Mouse (Mus musculus): ENCODE measurements around the gene Gm26938. TPM values are rescaled to one million over a fixed set of nuclear protein-coding genes. Genes with fewer than 3 reads are reported as not detected.
A peak's percentile ranks its signal among the peaks of the same experiment; 100 is the strongest.

The Gm26938 gene
- polyA plus RNA-seq, 1 experiment from 2014 or later, result not detected

DNA sequence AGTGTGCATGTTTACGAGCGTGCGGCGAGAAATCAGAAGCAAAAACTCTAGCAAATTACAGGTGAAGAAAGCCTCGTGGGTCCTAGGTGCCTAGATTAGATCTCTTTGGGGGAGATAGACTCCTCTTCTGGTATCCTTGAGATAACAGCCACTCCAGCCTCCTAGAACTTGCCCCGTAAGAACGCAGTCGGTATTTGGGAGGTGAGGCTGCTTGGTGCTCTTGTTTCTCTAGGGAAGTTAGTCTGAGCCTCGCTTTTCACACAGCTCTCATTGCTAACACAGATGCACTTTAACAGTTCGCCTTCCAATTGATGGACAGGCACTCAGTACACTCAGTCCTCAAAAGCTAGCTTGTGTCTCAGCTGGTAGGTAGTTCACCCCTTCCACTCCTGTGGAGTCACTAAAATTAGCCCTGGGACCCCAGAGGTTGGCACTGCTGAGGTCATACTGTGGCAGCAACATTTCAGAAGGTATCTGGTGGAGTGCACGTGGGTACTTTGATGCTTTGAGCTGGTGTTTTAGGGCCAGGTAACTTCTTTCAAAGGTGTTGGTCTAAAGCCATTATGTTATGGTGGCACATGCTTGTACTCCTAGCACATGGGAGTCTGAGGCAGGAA is 33.9 kb downstream of the Gm26938 start:
- Histone ChIP-seq H3K9me3 (no peaks in the 10 kb centered on the region), H3K27me3 (peaks cover 7% of the 10 kb centered on the region; the same call in 1 of the 2 replicates), H3K36me3 (no peaks in the 10 kb centered on the region), H3K27ac (replicated peaks) (no peak overlapping the region), H3K4me3 (peak overlapping the region; percentile 80), H3K4me2 (peak overlapping the region; percentile 99), H3K4me1 (replicated peaks) (peaks cover 53% of the 10 kb centered on the region), H3K9ac (peak overlapping the region; percentile 77)
- no peak for ATAC-seq (ENCODE audit: low read depth)
- WGBS, result 22% methylated on average over 11 of the region's 11 CpGs

GRCm38 (mm10) chr5:139791227-139792158 is 34.7 kb downstream of the Gm26938 start, which contains the start of gene Mafk:
Gene Mafk (plus strand): TSS chr5:139791513.
- WGBS, result under 1% methylated on average over 89 of the region's 92 CpGs
- H3K36me3 ChIP-seq, result no peaks in the 10 kb centered on the region
- H3K27me3 ChIP-seq, result peaks cover 7% of the 10 kb centered on the region; the same call in 1 of the 2 replicates
- H3K9ac ChIP-seq, result peak within 1 kb of the TSS; percentile 77
- H3K27ac ChIP-seq (replicated peaks), result no peak within 1 kb of the TSS; the same call in 1 of the 2 replicates
- H3K4me1 ChIP-seq (replicated peaks), result peaks cover 46% of the 10 kb centered on the region
- peak; percentile 88 for ATAC-seq (ENCODE audit: low read depth)
- H3K9me3 ChIP-seq, result no peaks in the 10 kb centered on the region
- H3K4me2 ChIP-seq, result peak within 1 kb of the TSS; percentile 99
- peak within 1 kb of the TSS; percentile 80 for H3K4me3 ChIP-seq

DNA sequence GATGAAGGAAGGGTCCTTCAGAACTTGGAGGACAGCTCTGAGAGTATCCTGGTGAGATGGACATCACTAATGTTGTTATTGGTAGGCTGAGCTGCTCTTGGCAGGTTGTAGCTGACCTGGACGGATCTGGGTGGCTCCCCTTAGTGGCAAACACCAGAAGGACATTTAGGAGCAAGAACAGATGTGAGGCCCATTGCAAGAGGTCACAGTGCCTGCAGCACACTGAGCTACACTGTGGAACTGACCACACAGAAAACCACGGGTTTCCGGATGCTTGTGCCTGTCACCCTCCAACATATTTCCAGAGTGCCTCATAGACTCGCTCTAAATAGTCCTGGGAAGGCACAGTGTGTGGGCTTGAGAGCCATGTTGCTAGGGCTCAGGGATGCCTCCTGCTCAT is 36.7 kb downstream of the Gm26938 start:
- Histone ChIP-seq H3K4me3 (no peak overlapping the region), H3K4me1 (replicated peaks) (peaks cover 26% of the 10 kb centered on the region), H3K9me3 (no peaks in the 10 kb centered on the region), H3K9ac (no peak overlapping the region), H3K36me3 (no peaks in the 10 kb centered on the region), H3K4me2 (no peak overlapping the region), H3K27ac (replicated peaks) (no peak overlapping the region), H3K27me3 (no peaks in the 10 kb centered on the region)
- no peak for ATAC-seq (ENCODE audit: low read depth)
- WGBS, result 60% methylated on average over 4 of the region's 4 CpGs

DNA sequence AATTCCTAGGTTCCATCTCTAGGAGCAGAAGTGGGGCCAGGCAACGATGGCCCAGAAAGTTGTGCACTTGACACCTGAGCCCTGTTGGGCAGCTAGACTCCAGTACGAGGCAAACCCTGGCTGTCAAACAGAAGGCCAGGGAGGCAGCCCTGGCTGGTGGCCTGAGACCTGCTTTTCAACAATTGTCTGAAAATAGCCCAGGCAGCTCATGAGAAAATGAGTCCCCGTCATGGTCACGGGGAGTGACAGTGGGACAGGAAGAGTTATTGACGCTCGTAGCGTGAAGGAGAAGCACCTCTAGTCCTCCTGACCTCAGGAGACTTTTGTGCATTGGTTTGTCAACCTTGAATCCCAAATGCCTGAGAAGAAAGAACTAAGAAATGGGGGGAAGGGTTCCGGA is 44.8 kb downstream of the Gm26938 start:
- no peak overlapping the region for H3K27ac ChIP-seq (replicated peaks)
- H3K4me1 ChIP-seq (replicated peaks), result no peaks in the 10 kb centered on the region
- no peaks in the 10 kb centered on the region for H3K27me3 ChIP-seq
- no peak overlapping the region for H3K4me3 ChIP-seq
- no peaks in the 10 kb centered on the region for H3K36me3 ChIP-seq
- H3K9ac ChIP-seq, result no peak overlapping the region
- no peak for ATAC-seq (ENCODE audit: low read depth)
- no peak overlapping the region for H3K4me2 ChIP-seq
- 83% methylated on average over 8 of the region's 8 CpGs for WGBS
- H3K9me3 ChIP-seq, result no peaks in the 10 kb centered on the region

- Histone ChIP-seq H3K4me3 (no peak overlapping the region), H3K4me1 (replicated peaks) (peaks cover 13% of the 10 kb centered on the region), H3K27me3 (no peaks in the 10 kb centered on the region), H3K9me3 (no peaks in the 10 kb centered on the region), H3K36me3 (peaks cover 20% of the 10 kb centered on the region), H3K27ac (replicated peaks) (no peak overlapping the region), H3K4me2 (no peak overlapping the region), H3K9ac (no peak overlapping the region)
- 83% methylated on average over 5 of the region's 5 CpGs for WGBS
- no peak for ATAC-seq (ENCODE audit: low read depth)
Measured at GRCm38 (mm10) chr5:139776966-139777365, 49.2 kb downstream of the Gm26938 start.

- ATAC-seq (ENCODE audit: low read depth), result peak; percentile 93
- Histone ChIP-seq H3K36me3 (peaks cover 36% of the 10 kb centered on the region), H3K4me3 (peak within 1 kb of the TSS; percentile 98), H3K4me2 (peak within 1 kb of the TSS; percentile 95), H3K27ac (replicated peaks) (peak within 1 kb of the TSS; percentile 72), H3K27me3 (no peaks in the 10 kb centered on the region), H3K9me3 (no peaks in the 10 kb centered on the region), H3K9ac (peak within 1 kb of the TSS; percentile 93), H3K4me1 (replicated peaks) (peaks cover 13% of the 10 kb centered on the region)
- WGBS, result under 1% methylated on average over 55 of the region's 55 CpGs
Measured at GRCm38 (mm10) chr5:139775216-139775926, 50.8 kb downstream of the Gm26938 start, which contains the start of gene Ints1. Gene Ints1 (minus strand): TSS chr5:139775674.

- Histone ChIP-seq H3K36me3 (peaks cover 100% of the 10 kb centered on the region), H3K4me1 (replicated peaks) (no peaks in the 10 kb centered on the region), H3K27me3 (no peaks in the 10 kb centered on the region), H3K9ac (no peak overlapping the region), H3K27ac (replicated peaks) (no peak overlapping the region), H3K4me3 (no peak overlapping the region), H3K4me2 (no peak overlapping the region), H3K9me3 (no peaks in the 10 kb centered on the region)
- 94% methylated on average over 8 of the region's 8 CpGs for WGBS
- no peak for ATAC-seq (ENCODE audit: low read depth)
Measured at GRCm38 (mm10) chr5:139768216-139768615, 58.0 kb downstream of the Gm26938 start.

GRCm38 (mm10) chr5:139764296-139764695 is 61.9 kb downstream of the Gm26938 start:
- peak; percentile 36; the same call in 1 of the 2 replicates for ATAC-seq (ENCODE audit: low read depth)
- no peaks in the 10 kb centered on the region for H3K4me1 ChIP-seq (replicated peaks)
- WGBS, result 75% methylated on average over 11 of the region's 11 CpGs

GRCm38 (mm10) chr5:139758096-139758495 is 68.1 kb downstream of the Gm26938 start:
- ATAC-seq (ENCODE audit: low read depth), result no peak
- WGBS, result 86% methylated on average over 16 of the region's 16 CpGs
- H3K27ac ChIP-seq (replicated peaks), result no peak overlapping the region
- no peak overlapping the region for H3K4me2 ChIP-seq
- H3K9me3 ChIP-seq, result no peaks in the 10 kb centered on the region
- H3K9ac ChIP-seq, result no peak overlapping the region
- no peaks in the 10 kb centered on the region for H3K4me1 ChIP-seq (replicated peaks)
- H3K36me3 ChIP-seq, result peaks cover 97% of the 10 kb centered on the region
- no peaks in the 10 kb centered on the region for H3K27me3 ChIP-seq
- no peak overlapping the region for H3K4me3 ChIP-seq

More at GRCm38 (mm10) chr5:139764296-139764695, 61.9 kb downstream of the Gm26938 start:
- Histone ChIP-seq H3K27ac (replicated peaks) (no peak overlapping the region), H3K4me2 (no peak overlapping the region), H3K36me3 (peaks cover 100% of the 10 kb centered on the region), H3K9me3 (no peaks in the 10 kb centered on the region), H3K9ac (no peak overlapping the region), H3K4me3 (no peak overlapping the region), H3K27me3 (no peaks in the 10 kb centered on the region)
